Mouse (Mus musculus): ENCODE measurements at regions not wholly inside any gene's neighbourhood (a gene's known extent, or its start where the extent isn't known, plus 50 kb on each side); places are given as distances from the start of the nearest gene placed in this dataset.

DNA sequence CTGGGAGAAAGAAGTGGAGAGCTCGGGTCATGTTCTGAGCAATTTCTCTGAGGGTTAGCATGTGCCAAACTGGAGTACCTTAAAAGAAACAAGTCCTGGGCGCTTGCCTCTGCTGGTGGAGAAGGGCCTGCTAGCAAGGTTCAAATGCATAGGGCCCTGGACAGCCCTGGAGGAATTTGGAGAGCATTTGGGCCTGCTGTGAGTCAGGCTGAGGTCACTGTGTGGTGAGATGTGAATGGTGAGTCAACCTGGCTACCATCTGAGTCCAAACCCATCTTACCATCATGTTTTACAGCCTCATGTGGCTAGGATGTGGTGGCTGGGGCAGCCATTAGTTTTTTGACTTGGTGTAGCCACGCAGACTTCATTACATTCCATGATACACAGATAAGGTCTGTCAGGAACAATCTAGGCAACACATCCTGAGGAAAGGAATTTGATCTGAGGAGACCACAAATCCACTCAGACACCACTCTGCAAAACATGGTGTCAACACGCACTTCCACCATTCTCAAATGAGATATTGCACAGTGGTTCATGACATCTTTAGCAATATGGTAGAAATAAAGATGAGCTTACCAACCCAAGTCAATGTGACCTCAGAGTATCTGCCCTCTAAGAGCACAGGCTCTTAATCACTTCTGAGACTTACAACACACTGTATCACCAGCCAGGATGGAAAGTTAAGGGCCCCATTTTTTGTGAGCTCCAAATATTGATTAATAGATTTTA lies 83.1 kb downstream of the Thbs2 start:
- DNase-seq (ENCODE audit: low spot score in 2 of 2): no peak

DNA sequence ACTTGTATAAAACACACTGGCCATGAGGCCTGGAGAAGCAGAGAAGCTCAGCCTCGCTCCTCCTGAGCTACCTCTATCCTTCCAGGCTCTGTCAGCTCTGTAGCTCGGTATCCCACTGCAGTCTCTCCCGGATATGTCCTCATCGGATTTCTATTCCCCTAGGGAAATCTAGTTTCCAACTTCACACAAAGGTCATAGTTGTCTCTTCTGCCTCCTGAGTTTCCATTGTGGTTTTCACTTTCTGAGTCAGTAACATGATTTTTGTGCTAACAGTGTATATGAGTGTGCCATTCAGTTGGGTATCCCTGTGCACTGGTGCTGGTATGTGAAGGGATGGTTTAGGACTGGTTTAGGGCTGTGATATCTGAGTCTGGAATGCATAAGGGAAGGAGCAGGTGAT lies 85.2 kb downstream of the Thbs2 start:
- DNase-seq (ENCODE audit: low spot score in 2 of 2): no peak

DNA sequence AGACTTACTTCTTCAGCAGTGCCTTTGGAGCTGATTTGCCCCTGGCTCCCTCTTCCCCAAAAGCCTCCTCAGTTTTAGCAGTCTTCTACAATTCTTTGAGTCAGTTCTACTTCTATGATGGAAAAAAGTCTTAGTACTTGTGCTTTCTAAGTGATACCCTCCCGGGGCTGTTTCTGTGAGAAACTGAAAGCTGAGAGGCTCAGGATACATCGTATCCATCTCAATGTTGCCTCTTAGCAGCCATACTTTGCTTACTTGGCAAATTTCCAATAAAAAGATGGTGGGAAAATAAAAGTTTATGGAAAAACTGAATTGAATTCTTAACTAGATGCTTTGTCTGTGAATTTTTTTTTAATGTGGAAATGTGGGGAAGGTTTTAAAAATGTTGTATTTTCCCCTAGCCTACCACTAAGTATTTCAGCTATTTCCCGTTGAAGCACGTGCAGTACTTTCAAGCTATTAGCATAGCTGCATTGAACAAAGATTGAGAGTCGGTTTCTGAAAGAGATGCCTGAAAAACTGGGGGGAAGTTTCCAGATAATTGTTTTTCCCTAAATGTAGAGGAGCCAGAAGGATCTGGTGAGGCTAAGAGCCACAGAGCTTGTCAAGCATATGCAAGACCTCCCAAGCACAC lies 87.6 kb downstream of the Thbs2 start:
- no peak for DNase-seq (ENCODE audit: low spot score in 2 of 2)

DNA sequence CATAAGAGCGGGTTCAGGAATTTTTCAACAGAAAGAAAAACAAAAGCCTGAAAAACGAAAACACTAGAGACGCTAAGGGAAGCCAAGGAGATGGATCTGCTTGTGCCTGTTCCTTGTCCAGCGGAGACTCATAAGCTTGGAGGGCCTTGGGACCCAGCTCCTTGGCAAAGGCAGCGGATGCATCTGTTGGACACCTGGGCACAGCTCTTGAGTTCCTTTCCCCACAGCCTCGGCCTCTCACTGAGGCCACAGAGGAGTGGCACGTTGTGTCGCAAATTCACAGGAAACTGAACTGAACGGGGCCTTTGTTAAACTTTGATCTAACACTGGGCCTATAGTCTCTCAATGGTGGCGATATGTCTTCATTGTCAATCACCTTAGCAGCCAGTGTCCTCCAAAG lies 94.4 kb downstream of the Thbs2 start:
- DNase-seq (ENCODE audit: low spot score in 2 of 2): no peak

DNA sequence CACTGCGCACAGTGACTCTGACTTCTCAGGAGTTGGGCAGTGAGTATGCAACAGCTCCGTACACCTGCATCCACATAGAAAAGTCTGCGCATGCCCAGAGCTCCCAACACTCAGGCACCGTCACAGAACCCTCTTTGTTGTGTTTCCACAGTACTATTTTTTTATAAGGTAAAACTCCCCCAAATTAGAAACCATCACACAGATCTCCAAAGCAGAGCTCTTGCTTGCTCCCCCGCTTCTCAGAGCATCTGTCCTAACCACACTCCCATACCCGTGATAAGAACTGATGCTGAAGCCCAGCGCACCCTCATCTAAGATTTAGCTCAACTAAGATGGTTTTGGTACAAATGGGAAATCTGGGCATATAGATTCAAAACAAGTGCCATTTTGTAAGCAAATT lies 97.6 kb downstream of the Thbs2 start:
- DNase-seq (ENCODE audit: low spot score in 2 of 2): no peak

DNA sequence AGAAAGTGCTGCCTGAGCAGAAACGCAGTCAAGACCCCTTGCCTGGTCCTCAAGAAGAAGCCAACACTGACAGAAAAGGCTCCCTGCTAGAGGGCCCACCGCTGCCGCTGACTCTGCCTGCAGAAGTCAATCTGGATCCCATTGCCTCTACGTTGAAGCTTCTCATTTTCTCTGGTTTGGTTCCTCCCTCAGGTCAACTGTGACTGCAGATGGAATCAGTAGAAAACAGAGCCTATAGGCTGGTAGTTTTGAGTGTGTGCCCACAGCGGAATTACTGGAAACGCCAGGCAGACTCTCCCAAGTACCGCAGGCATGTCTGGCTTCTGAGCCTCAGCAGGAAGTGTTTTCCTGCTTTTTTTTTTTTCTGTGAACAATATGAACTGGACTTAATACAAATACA lies 98.5 kb downstream of the Thbs2 start:
- DNase-seq (ENCODE audit: low spot score in 2 of 2): no peak

DNA sequence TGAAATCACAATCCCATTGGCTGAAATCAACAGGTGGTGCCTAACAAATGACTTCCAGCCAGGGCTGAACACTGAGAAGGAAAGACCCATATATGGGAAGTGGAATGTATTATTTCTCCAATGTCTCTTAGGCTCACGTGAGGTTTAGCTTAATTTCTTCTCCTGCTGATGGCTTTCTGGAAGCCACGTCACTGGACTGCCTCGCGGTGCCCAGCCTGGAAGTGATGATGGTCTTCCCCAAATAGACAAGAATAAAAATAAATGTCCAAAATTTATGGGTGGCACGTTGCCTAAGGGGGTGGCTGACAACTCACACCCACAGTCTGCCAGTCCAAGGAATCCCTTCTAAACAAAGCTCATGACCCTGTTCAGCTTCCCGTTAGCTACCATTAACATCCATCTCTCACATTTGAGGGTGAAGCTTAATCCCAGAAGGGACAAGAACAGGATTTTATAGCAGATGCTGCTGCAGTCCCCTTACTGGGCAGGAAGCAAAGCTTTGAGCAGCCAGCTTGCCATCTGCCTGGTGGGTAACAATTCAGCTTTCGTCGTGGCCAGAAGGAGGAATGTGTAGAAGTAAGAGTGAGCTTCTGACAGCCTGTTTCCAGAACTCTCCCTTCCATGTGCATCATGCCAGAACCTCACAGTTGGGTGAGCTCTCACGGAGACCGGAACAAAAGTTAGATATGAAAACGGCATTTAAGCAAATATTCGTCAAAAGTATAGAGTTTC lies 105.8 kb downstream of the Thbs2 start:
- DNase-seq (ENCODE audit: low spot score in 2 of 2): no peak

DNA sequence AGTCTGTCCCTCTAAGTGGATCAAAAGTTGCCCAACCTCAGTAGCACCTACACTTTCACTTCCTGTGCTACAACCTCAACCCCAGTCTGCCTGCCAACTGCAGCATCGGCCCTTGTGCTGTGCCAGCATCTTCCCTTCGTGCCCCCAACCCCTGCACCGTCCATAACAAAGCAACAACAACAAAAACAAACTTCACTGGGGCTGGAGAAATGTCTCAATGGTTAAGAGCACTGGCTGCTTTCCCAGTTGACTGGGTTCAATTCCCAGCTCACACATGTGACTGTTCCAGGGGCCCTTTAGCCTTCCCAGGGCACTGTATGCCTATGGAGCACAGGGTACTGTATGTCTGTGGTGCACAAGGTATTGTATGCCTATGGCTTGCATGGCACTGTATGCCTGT lies 114.4 kb downstream of the Thbs2 start:
- DNase-seq (ENCODE audit: low spot score in 2 of 2): no peak

DNA sequence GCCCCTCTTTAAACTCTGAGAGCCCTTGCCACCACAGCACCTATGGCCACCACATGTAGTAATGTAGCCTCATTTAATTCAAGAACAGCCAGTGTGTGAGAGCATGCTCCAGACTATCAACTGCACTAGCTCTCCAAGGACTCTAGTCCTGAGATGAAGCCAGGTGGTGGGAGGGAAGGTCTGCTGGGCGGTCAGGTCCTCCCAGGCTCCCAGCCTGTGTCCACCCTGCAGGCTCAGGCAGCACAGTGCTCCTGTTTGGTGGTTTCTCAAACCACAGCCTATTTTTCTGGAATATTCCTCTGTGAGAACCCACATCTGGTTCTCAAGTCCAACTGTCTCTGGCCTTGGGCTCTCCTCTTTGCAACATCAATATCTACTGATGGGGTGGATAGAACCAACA lies 115.3 kb downstream of the Thbs2 start:
- DNase-seq (ENCODE audit: low spot score in 2 of 2): no peak

DNA sequence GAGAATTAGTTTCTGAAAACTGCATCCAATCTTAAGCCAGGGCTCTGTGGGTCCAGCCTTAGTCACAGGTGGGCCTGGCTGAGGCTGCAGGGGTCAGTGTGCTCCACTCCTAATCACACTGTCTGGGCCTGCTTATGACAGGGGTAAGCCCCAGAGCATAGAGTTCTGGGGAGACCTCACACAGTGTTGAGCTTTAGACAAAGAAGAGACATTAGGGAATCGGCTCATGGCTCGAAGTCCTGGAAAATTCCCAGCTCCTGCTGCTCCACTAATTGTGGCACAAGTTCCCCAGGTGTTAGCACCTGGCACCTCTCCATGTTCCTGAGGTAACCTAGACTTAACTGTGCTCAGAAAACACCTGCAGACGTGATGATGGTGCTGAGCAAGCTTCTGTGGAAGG lies 115.8 kb downstream of the Thbs2 start:
- no peak for DNase-seq (ENCODE audit: low spot score in 2 of 2)

DNA sequence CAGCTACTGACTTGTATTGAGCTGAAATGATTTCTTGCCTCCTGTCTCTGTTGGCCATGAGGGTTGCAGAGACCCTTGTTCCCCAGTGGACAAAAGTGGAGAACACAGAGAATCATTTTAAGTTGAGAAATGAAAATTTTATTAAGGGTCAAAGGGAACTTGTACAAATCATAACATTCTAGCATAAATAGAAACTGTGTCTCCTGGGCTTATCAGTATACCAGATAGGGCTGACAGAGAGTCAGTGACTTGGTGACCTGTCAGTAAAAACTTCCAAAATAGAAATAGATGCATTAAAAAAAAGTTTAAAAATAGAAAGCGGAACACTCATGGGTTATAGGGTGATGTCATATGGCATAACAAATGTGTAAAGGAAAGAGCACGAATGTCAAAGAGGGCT lies 117.9 kb downstream of the Thbs2 start:
- no peak for DNase-seq (ENCODE audit: low spot score in 2 of 2)

DNA sequence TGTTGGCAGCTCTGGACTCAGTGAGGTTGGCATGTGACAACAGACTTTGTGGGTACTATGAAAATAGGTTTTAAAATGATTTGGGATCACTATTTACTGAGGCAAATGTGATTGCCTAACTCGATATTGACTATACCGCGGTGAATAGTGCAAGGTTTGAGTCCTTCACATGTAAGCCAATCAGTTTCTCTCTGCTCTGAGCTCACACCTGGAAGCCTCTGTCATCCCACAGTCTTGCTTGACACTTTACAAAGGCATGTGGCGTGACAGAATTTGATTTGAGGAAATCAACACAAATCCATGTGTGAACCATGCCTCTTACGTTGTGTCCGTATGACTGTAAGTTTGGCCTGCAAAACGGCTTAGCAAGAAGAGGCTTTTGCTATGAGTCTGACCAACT lies 122.9 kb downstream of the Thbs2 start:
- no peak for DNase-seq (ENCODE audit: low spot score in 2 of 2)

DNA sequence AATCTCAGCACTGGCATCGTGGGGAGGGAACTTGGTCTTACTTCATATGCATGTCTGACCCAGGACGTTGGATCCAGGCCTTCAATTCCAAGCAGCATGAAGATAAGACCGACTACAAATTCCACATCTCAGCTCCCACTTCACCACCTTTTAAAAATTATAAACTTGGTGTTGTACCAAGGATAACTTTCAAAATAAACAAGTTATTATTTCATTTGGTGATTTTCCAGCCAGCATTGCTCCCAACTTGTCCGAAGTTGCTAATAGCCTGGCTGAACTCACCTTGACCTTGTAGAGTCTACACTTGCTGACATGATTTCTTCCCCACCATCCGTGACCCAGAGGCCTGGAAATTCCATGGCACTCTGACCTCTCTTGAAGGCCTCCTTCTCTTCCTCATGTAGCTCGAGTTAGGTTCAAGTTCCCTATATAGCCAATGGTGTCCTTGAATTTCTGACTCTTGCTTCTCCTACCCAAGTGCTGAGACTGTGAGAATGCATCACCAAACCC lies 123.7 kb downstream of the Thbs2 start:
- DNase-seq (ENCODE audit: low spot score in 2 of 2): no peak

DNA sequence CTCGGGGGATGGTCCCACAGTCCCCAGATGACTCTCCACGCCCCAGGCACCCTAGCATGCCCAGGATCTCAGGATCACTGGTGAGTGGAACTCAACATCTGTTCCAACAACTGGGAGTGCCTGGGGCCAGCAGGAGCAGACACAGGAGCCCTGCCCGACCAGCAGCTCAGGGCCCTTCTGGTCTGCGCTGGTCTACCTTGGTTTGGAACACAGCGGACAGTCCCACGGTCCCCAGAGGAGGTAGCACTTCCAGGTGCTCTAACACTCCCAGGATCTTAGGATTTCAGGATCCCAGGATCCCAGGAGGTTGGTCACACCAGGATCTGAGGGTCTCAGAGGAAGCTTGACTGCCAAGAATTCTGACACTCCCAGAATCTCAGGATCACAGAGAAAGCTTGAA lies 131.8 kb downstream of the Thbs2 start:
- DNase-seq (ENCODE audit: low spot score in 2 of 2): no peak

DNA sequence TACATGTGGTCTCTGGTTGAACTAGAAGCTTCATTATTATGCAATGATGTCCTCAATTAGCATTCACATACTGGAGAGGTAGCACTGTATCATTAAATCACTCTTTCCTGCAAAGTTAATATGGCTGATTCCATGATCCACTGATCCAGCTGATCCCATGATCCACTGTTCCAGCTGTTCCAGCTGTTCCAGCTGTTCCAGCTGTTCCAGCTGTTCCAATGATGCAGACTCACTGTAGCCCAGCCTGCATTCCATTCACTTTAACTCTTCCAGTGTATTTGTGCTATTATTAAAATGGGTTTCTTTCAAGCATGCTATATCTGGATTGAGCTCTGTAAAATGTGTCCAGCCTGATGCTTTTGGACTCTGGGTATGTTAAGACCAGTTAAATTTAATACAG lies 136.8 kb downstream of the Thbs2 start:
- DNase-seq (ENCODE audit: low spot score in 2 of 2): no peak

DNA sequence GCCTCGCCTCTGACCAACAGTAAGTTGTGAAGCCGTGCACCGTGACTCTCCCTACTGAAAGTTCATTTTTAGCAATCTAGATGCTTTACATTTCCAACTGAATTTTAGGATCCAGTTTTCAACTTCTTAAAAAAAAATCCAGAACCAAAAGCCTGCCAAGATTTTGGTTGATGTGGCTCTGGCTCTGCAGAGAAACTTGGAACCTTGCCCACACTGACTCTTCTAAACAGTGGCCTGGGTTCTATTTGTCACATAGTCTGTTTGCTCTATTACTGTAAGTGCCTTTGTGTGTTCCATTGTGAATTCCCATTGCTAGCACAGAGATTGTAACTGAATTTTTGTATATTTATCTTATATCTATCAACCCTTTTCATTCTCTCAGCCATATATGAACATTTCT lies 140.8 kb downstream of the Thbs2 start:
- DNase-seq (ENCODE audit: low spot score in 2 of 2): no peak

DNA sequence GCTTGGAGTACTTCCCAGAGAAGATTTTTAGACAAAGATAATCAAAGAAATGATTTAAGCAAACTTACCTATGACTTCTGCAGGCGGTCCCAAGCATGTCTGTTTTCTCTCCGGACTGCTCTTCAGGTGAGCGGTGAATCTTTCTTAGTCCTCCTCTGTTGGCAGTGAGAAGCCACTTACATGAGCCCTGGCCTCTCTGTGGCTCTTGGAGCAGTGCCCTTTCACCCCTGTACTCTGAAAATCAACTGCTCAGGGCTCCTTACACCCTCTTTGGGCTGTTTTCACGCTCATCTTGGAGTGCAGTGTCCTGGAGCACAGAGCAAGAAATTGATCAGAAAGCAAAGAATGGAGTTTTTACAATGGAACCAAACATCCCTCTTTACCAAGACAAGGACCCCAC lies 142.0 kb downstream of the Thbs2 start:
- no peak for DNase-seq (ENCODE audit: low spot score in 2 of 2)

DNA sequence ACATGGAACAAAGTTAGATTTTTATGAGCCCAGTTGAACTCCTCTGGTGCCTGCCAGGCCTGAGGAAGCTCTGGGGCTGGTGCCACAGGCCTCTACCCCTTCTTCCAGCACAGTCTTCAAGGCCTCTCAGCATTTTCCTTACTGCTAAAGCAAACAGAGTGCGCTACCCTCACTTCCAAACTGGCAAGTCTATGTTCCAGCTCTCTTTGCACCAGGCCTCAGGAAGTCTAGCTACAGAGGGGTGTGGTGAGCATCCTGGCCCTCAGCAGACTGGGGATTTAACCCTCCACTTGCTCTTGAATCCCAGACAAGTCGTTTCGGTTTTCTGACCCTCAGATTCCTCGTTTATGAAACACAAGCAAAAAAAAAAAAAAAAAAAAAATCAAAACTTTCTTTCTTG lies 142.4 kb downstream of the Thbs2 start:
- DNase-seq (ENCODE audit: low spot score in 2 of 2): no peak

DNA sequence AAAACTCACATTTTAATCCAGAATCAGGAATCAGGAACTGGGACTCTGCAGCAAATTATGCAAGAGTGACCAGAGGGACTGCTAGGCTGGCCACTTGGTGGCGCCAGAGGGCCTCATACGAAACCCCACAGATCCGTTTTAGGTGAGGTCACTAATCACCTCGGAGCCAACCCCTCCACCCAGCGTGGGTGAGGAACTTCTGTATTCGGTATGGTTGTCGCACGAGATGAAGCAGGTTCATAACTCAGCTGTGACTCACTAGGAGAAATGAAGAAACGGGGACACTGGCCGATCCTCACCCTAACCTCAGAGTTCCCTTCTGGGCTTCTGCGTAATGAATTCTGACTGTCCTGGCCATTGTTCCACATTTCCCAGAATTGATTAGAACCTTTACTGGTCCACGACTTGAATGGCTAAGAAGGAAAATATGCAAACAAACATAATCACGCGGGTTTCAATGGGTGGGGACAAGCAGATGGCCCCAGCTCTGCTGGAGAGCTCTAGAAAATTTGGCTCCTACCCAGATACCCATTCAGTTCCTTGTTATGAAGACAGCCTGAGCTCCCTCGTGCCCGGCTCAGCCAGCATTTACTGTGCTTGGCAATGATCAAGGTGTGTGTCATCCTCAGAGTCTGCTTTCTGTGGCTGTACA lies 148.1 kb downstream of the Thbs2 start:
- peak in 1 of 2 experiments; percentile 61 for DNase-seq (ENCODE audit: low spot score in 2 of 2)

DNA sequence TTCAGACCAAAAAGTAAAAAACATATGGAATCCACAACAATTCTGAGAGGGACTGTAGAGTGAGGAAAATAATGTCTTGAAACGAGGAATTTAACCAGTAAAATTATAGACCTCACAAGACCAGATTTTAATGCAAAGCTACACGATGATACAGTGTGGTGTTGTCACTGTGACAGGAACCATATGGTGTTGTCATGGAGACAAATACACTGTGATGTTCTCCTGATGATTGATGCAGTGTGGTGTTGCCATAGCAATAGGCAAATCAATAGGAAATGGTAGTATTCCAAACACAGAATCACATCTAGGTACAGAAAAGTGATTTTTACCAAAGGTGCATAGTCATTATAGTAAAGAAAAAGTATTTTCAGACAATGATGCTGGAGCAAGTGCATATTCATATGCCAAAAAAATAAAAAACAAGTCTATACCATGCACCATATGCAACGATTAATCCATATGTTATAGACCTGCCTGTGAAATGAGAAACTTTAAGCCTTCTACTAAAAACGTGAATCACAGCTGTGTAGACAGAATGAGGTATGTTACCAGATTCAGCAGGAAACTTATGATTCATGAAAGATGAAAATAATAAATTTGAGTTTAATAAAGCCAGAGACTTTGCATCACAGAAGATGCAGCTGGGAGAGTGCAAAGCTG lies 149.6 kb downstream of the Thbs2 start:
- DNase-seq (ENCODE audit: low spot score in 2 of 2): no peak

DNA sequence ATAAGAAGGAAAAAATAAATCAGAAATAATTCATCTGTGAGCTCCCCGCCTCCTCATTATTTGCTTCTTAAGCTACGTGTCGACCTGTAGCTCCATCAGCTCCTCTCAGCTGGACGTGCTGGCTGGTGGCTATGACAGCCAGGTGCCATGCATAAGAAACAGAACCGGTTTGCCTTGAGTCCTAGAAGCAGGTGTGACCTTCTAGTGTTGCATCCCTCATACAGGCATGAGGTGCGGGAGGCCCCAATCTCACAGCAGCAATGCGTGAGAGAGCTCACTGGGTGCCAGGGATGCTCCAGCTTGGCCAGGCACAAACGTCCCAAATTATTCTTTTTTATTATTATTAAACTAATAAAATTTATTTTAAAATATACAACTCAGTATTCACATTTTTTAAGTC lies 153.0 kb downstream of the Thbs2 start:
- DNase-seq (ENCODE audit: low spot score in 2 of 2): no peak

Measured in spleen, postnatal 10 days (tissue).